Comparison of ENCODE assay signal across 11 mouse cellular contexts in genomic region chr4:48454106-48454773, GRCm38 (mm10). TPM values are rescaled to one million over a fixed set of nuclear protein-coding genes. Genes with fewer than 3 reads are reported as not detected.
DNase-seq lines count a peak whose midpoint lies in the region; ATAC-seq and TF ChIP-seq lines count a peak whose summit lies in the region.
"Had no signal": no experiment of that assay in that cellular context is flagged by ENCODE, and none has a peak within 500 bp of the region (broad histone marks: within the 10 kb centered on the region; RNA-seq: fewer than 3 reads in every experiment).

No protein-coding gene starts in this region.

- no peak for DNase-seq in gastrocnemius, adult 2 months
- no peak for DNase-seq in gastrocnemius, adult 18-20 months (ENCODE audit: low spot score)
- no peak for DNase-seq in left cerebral cortex, adult 2 months (ENCODE audit: extremely low spot score in 1 of 2, low spot score in 2 of 2)
- DNase-seq in left cerebral cortex, postnatal 4 days = no peak
- DNase-seq in 416B (ENCODE audit: low read depth) = peak; percentile 38
- DNase-seq in ZHBTc4 (ENCODE audit: low read depth, low spot score) = peak; percentile 19
- DNase-seq in cerebellum, postnatal 25 days = no peak
- DNase-seq: right cerebral cortex, postnatal 14 days had no signal

- H3K27ac ChIP-seq in gastrocnemius, adult 2 months = no peak overlapping the region
- no peak overlapping the region for H3K27ac ChIP-seq in left cerebral cortex, adult 2 months
- H3K27ac ChIP-seq: embryonic facial prominence, embryonic 12.5 days; limb, embryonic 13.5 days had no signal

- H3K4me3 ChIP-seq in gastrocnemius, adult 2 months = no peak overlapping the region
- no peak overlapping the region for H3K4me3 ChIP-seq in left cerebral cortex, adult 2 months
- H3K4me3 ChIP-seq: embryonic facial prominence, embryonic 12.5 days; limb, embryonic 13.5 days had no signal

- ATAC-seq in erythroblast, adult 5-6 weeks (replicated peaks; ENCODE audit: low FRiP score, poor library complexity, severe bottlenecking) = no peak

- TF ChIP-seq CTCF in gastrocnemius, adult 2 months (IDR thresholded peaks at IDR 0.05) = peak; percentile 40
- peak; percentile 61 for TF ChIP-seq CTCF in left cerebral cortex, adult 2 months (IDR thresholded peaks at IDR 0.05)

- intact Hi-C loops in gastrocnemius, adult 2 months (cut with DNase I) = no loop called here
- intact Hi-C loops in left cerebral cortex, adult 2 months (cut with DNase I) = no loop called here
- intact Hi-C loops in left cerebral cortex, postnatal 4 days (cut with DNase I) = loop anchor here (5.0 kb wide), 1 partner anchor 1037 kb away; no protein-coding TSS in a partner anchor

RNA-seq across cellular contexts. Expression of gene Tex10, which starts 19.0 kb away (rescaled TPM):
- 10 to 100 TPM; 11.6 to 11.7 TPM for total RNA-seq in gastrocnemius, adult 2 months (2021)
- total RNA-seq in gastrocnemius, adult 18-20 months (2021) = 10 to 100 TPM; 11.1 to 11.6 TPM
- 10 to 100 TPM; 24.4 to 26.0 TPM for total RNA-seq in left cerebral cortex, adult 2 months (2021)
- total RNA-seq in left cerebral cortex, postnatal 4 days (2021) = 10 to 100 TPM; 30.6 to 35.7 TPM
- 16.5 and 17.3 TPM in 2 replicates for total RNA-seq in erythroblast, adult 5-6 weeks (2015; ENCODE audit: low replicate concordance)
- 10.0 and 10.8 TPM in 2 replicates for total RNA-seq in erythroblast, adult 5-6 weeks (2017; ENCODE audit: low replicate concordance)

Comparison
In these comparisons a context has a peak if more than half of its experiments do, and no peak if none do; other contexts are left out.
1. DNase-seq: peak in 416B (single experiment) and ZHBTc4 (single experiment); none in gastrocnemius, adult 2 months (single experiment), gastrocnemius, adult 18-20 months (single experiment), left cerebral cortex, adult 2 months (0 of 2), left cerebral cortex, postnatal 4 days (single experiment) and cerebellum, postnatal 25 days (0 of 2).